Mouse (Mus musculus): ENCODE data around the gene Dennd1a.

DNA sequence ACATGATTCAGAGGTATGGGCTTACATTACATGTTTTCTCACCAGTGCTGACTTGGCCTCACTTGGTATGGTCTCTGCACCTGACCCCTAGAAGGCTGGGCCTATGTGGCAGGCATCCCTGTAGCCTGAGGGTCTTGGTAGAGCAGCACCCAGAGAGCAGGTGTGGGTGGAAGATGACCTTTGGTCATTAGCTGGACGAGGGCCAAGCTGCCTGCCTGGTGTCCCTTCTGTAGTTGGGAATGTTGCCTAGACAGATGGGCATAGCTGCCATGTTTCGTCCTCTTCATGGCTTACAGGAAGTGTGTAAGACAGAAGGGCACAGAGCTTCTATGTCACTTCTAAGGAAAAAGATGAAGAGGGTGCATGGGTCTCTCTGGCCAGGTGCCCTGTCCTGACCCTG is 463.4 kb downstream of the Dennd1a start:
- TF ChIP-seq MYOD1 (IDR thresholded peaks at IDR 0.05; ENCODE audit: control insufficient read depth, insufficient read length, low read depth) = no peak
- TF ChIP-seq CTCF (IDR thresholded peaks at IDR 0.05; ENCODE audit: control insufficient read depth, insufficient read depth, insufficient read length) = no peak
- TF ChIP-seq CEBPB (IDR thresholded peaks at IDR 0.05; ENCODE audit: low read depth) = no peak
- TF ChIP-seq FOSL1 (IDR thresholded peaks at IDR 0.05; ENCODE audit: insufficient read depth, low read length, poor library complexity, severe bottlenecking) = no peak
- TF ChIP-seq MAX (IDR thresholded peaks at IDR 0.05) = no peak

Measured in C2C12 (cell line).